Mouse (Mus musculus): ENCODE measurements at regions not wholly inside any gene's neighbourhood (a gene's known extent, or its start where the extent isn't known, plus 50 kb on each side); places are given as distances from the start of the nearest gene placed in this dataset.

GRCm38 (mm10) chr1:190495741-190496520, 325.4 kb upstream of the Prox1 start:
- 76% methylated on average over 10 of the region's 10 CpGs for WGBS
- no peaks in the 10 kb centered on the region for H3K27me3 ChIP-seq (ENCODE audit: control insufficient read depth, insufficient read depth, low read length)
- H3K9me3 ChIP-seq (ENCODE audit: control insufficient read depth, low read length), result no peaks in the 10 kb centered on the region
- H3K4me1 ChIP-seq (replicated peaks; ENCODE audit: control insufficient read depth, insufficient read depth, low read length), result no peaks in the 10 kb centered on the region
- ATAC-seq (replicated peaks; ENCODE audit: low FRiP score) (no peak), DNase-seq (ENCODE audit: low spot score) (no peak)
- no peak overlapping the region for H3K4me2 ChIP-seq (ENCODE audit: low read depth, low read length, severe bottlenecking)
- no peaks in the 10 kb centered on the region for H3K36me3 ChIP-seq (ENCODE audit: control insufficient read depth, insufficient read depth, low read length)
- no peak overlapping the region for H3K9ac ChIP-seq (ENCODE audit: low read length)
- no peak overlapping the region for H3K27ac ChIP-seq (ENCODE audit: low read depth, low read length)
- H3K4me3 ChIP-seq (ENCODE audit: low read depth, low read length), result no peak overlapping the region

- Histone ChIP-seq H3K4me3 (ENCODE audit: low read depth, low read length) (no peak overlapping the region), H3K27ac (ENCODE audit: low read depth, low read length) (no peak overlapping the region), H3K27me3 (ENCODE audit: control insufficient read depth, insufficient read depth, low read length) (no peaks in the 10 kb centered on the region), H3K4me2 (ENCODE audit: low read depth, low read length, severe bottlenecking) (no peak overlapping the region), H3K9me3 (ENCODE audit: control insufficient read depth, low read length) (no peaks in the 10 kb centered on the region), H3K36me3 (ENCODE audit: control insufficient read depth, insufficient read depth, low read length) (no peaks in the 10 kb centered on the region), H3K9ac (ENCODE audit: low read length) (no peak overlapping the region), H3K4me1 (replicated peaks; ENCODE audit: control insufficient read depth, insufficient read depth, low read length) (no peaks in the 10 kb centered on the region)
- 74% methylated on average over 7 of the region's 7 CpGs for WGBS
- DNase-seq (ENCODE audit: low spot score) (no peak), ATAC-seq (replicated peaks; ENCODE audit: low FRiP score) (no peak)
Measured at GRCm38 (mm10) chr1:190486551-190487104, 316.1 kb upstream of the Prox1 start.

- DNase-seq (ENCODE audit: low spot score), result no peak
- Histone ChIP-seq H3K4me1 (replicated peaks; ENCODE audit: control insufficient read depth, insufficient read depth, low read length) (no peaks in the 10 kb centered on the region), H3K4me2 (ENCODE audit: low read depth, low read length, severe bottlenecking) (no peak overlapping the region), H3K27me3 (ENCODE audit: control insufficient read depth, insufficient read depth, low read length) (no peaks in the 10 kb centered on the region), H3K36me3 (ENCODE audit: control insufficient read depth, insufficient read depth, low read length) (no peaks in the 10 kb centered on the region), H3K9ac (ENCODE audit: low read length) (no peak overlapping the region), H3K9me3 (ENCODE audit: control insufficient read depth, low read length) (no peaks in the 10 kb centered on the region), H3K27ac (ENCODE audit: low read depth, low read length) (no peak overlapping the region), H3K4me3 (ENCODE audit: low read depth, low read length) (no peak overlapping the region)
- ATAC-seq (replicated peaks; ENCODE audit: low FRiP score), result no peak
- WGBS, result 94% methylated on average over 13 of the region's 13 CpGs
Measured at GRCm38 (mm10) chr1:190483366-190483765, 312.9 kb upstream of the Prox1 start.

DNA sequence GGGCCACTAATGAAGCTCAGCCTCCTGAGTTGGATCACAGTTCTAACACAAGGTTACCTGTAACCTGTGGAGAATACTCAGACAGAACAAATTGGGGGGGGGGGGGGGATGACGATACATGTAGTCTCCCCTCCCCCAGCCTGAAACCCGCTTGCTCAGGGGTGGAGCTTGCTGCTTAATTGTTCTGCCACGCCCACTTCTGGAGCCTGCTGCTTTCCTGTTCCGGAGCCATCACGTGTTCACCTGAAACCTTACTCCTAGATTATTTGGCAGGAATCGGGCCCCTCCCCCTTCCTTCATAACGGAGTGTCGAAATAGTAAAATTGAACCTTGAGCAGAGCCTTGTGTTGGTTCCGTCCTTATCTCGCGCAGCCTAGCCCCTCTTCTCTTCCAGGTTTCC, 310.6 kb upstream of the Prox1 start:
- no peak overlapping the region for H3K4me2 ChIP-seq (ENCODE audit: low read depth, low read length, severe bottlenecking)
- no peaks in the 10 kb centered on the region for H3K36me3 ChIP-seq (ENCODE audit: control insufficient read depth, insufficient read depth, low read length)
- H3K4me1 ChIP-seq (replicated peaks; ENCODE audit: control insufficient read depth, insufficient read depth, low read length), result no peaks in the 10 kb centered on the region
- ATAC-seq (replicated peaks; ENCODE audit: low FRiP score) (no peak), DNase-seq (ENCODE audit: low spot score) (no peak)
- no peaks in the 10 kb centered on the region for H3K27me3 ChIP-seq (ENCODE audit: control insufficient read depth, insufficient read depth, low read length)
- no peak overlapping the region for H3K9ac ChIP-seq (ENCODE audit: low read length)
- no peak overlapping the region for H3K4me3 ChIP-seq (ENCODE audit: low read depth, low read length)
- 72% methylated on average over 11 of the region's 11 CpGs for WGBS
- H3K9me3 ChIP-seq (ENCODE audit: control insufficient read depth, low read length), result no peaks in the 10 kb centered on the region
- no peak overlapping the region for H3K27ac ChIP-seq (ENCODE audit: low read depth, low read length)

GRCm38 (mm10) chr1:190480601-190481000, 310.1 kb upstream of the Prox1 start:
- 66% methylated on average over 9 of the region's 9 CpGs for WGBS
- H3K27ac ChIP-seq (ENCODE audit: low read depth, low read length), result no peak overlapping the region
- no peaks in the 10 kb centered on the region for H3K4me1 ChIP-seq (replicated peaks; ENCODE audit: control insufficient read depth, insufficient read depth, low read length)

DNA sequence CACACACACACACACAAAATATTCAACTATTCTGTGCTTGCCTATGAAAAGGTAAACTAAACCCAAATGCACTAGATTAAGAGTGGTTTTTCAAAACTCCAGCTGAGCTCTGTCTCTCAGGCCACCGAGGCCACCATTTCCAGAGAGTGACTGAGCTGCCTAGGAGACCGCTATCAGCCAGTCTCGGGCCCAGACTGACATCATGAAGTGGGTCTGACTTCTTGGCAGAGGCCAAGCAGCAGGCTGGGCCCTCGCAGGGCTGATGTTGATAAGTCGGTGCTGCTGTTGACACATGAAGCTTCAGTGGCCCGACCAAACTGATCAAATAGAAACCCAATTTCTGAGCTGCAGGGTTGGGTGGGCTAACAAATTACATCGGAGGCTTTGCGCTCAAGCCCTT, 302.2 kb upstream of the Prox1 start:
- no peaks in the 10 kb centered on the region for H3K4me1 ChIP-seq (replicated peaks; ENCODE audit: control insufficient read depth, insufficient read depth, low read length)
- no peak for ATAC-seq (replicated peaks; ENCODE audit: low FRiP score)
- 89% methylated on average over 8 of the region's 8 CpGs for WGBS
- no peak overlapping the region for H3K27ac ChIP-seq (ENCODE audit: low read depth, low read length)
- H3K9ac ChIP-seq (ENCODE audit: low read length), result no peak overlapping the region
- no peak for DNase-seq (ENCODE audit: low spot score)
- no peak overlapping the region for H3K4me2 ChIP-seq (ENCODE audit: low read depth, low read length, severe bottlenecking)
- H3K36me3 ChIP-seq (ENCODE audit: control insufficient read depth, insufficient read depth, low read length), result no peaks in the 10 kb centered on the region
- H3K9me3 ChIP-seq (ENCODE audit: control insufficient read depth, low read length), result no peaks in the 10 kb centered on the region
- no peaks in the 10 kb centered on the region for H3K27me3 ChIP-seq (ENCODE audit: control insufficient read depth, insufficient read depth, low read length)
- no peak overlapping the region for H3K4me3 ChIP-seq (ENCODE audit: low read depth, low read length)

More at GRCm38 (mm10) chr1:190480601-190481000, 310.1 kb upstream of the Prox1 start:
- no peak for DNase-seq (ENCODE audit: low spot score)
- H3K27me3 ChIP-seq (ENCODE audit: control insufficient read depth, insufficient read depth, low read length), result no peaks in the 10 kb centered on the region
- H3K4me3 ChIP-seq (ENCODE audit: low read depth, low read length), result no peak overlapping the region
- no peak for ATAC-seq (replicated peaks; ENCODE audit: low FRiP score)
- H3K36me3 ChIP-seq (ENCODE audit: control insufficient read depth, insufficient read depth, low read length), result no peaks in the 10 kb centered on the region
- no peak overlapping the region for H3K4me2 ChIP-seq (ENCODE audit: low read depth, low read length, severe bottlenecking)
- H3K9ac ChIP-seq (ENCODE audit: low read length), result no peak overlapping the region
- no peaks in the 10 kb centered on the region for H3K9me3 ChIP-seq (ENCODE audit: control insufficient read depth, low read length)

GRCm38 (mm10) chr1:190470336-190470735, 299.8 kb upstream of the Prox1 start:
- no peak overlapping the region for H3K4me3 ChIP-seq (ENCODE audit: low read depth, low read length)
- ATAC-seq (replicated peaks; ENCODE audit: low FRiP score), result no peak
- no peaks in the 10 kb centered on the region for H3K27me3 ChIP-seq (ENCODE audit: control insufficient read depth, insufficient read depth, low read length)
- no peaks in the 10 kb centered on the region for H3K4me1 ChIP-seq (replicated peaks; ENCODE audit: control insufficient read depth, insufficient read depth, low read length)
- no peaks in the 10 kb centered on the region for H3K9me3 ChIP-seq (ENCODE audit: control insufficient read depth, low read length)
- no peak overlapping the region for H3K27ac ChIP-seq (ENCODE audit: low read depth, low read length)
- no peaks in the 10 kb centered on the region for H3K36me3 ChIP-seq (ENCODE audit: control insufficient read depth, insufficient read depth, low read length)
- DNase-seq (ENCODE audit: low spot score), result no peak
- no peak overlapping the region for H3K4me2 ChIP-seq (ENCODE audit: low read depth, low read length, severe bottlenecking)
- 89% methylated on average over 9 of the region's 9 CpGs for WGBS
- H3K9ac ChIP-seq (ENCODE audit: low read length), result no peak overlapping the region

- WGBS, result 72% methylated on average over 12 of the region's 12 CpGs
- Histone ChIP-seq H3K9ac (ENCODE audit: low read length) (no peak overlapping the region), H3K4me3 (ENCODE audit: low read depth, low read length) (no peak overlapping the region), H3K4me1 (replicated peaks; ENCODE audit: control insufficient read depth, insufficient read depth, low read length) (peaks cover 5% of the 10 kb centered on the region; the same call in 1 of the 2 replicates), H3K27me3 (ENCODE audit: control insufficient read depth, insufficient read depth, low read length) (no peaks in the 10 kb centered on the region), H3K4me2 (ENCODE audit: low read depth, low read length, severe bottlenecking) (no peak overlapping the region), H3K36me3 (ENCODE audit: control insufficient read depth, insufficient read depth, low read length) (no peaks in the 10 kb centered on the region), H3K9me3 (ENCODE audit: control insufficient read depth, low read length) (no peaks in the 10 kb centered on the region), H3K27ac (ENCODE audit: low read depth, low read length) (no peak overlapping the region)
- no peak for DNase-seq (ENCODE audit: low spot score)
- ATAC-seq (replicated peaks; ENCODE audit: low FRiP score), result no peak
Measured at GRCm38 (mm10) chr1:190457541-190458061, 287.1 kb upstream of the Prox1 start.

DNA sequence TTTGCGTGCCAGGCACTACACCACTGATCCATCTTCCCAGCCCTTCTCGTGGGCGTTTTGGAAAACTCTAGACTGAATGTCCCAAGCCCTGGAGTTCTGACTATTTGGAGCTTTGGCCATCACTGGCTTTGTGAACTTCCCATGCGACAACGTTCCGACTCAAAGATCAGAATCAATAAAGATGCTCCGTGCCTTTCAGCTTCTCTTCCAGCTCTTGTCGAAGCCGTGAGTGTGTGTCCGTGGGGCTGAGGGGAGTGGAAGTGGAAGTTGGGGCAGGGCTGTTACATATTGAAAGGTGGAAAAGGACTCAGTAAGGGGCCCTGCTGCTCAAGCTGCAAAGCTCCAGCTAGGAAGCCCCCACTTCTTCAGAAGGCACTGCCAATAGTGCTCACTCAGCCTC, 283.0 kb upstream of the Prox1 start:
- Histone ChIP-seq H3K27ac (ENCODE audit: low read depth, low read length) (no peak overlapping the region), H3K27me3 (ENCODE audit: control insufficient read depth, insufficient read depth, low read length) (no peaks in the 10 kb centered on the region), H3K9me3 (ENCODE audit: control insufficient read depth, low read length) (no peaks in the 10 kb centered on the region), H3K9ac (ENCODE audit: low read length) (no peak overlapping the region), H3K4me3 (ENCODE audit: low read depth, low read length) (no peak overlapping the region), H3K36me3 (ENCODE audit: control insufficient read depth, insufficient read depth, low read length) (no peaks in the 10 kb centered on the region), H3K4me1 (replicated peaks; ENCODE audit: control insufficient read depth, insufficient read depth, low read length) (peaks cover 5% of the 10 kb centered on the region; the same call in 1 of the 2 replicates), H3K4me2 (ENCODE audit: low read depth, low read length, severe bottlenecking) (no peak overlapping the region)
- ATAC-seq (replicated peaks; ENCODE audit: low FRiP score) (no peak), DNase-seq (ENCODE audit: low spot score) (no peak)
- 84% methylated on average over 10 of the region's 10 CpGs for WGBS
